Mouse (Mus musculus) G1E (cell line): ENCODE measurements around the gene Siglech. TPM values are rescaled to one million over a fixed set of nuclear protein-coding genes. Genes with fewer than 3 reads are reported as not detected.

ENCODE experiments used
- ATAC-seq: 2 replicates; pipeline ENCODE4 v1.8.0; 2016; ENCODE audit warnings: mild to moderate bottlenecking; ENCODE audit not compliant: insufficient number of reproducible peaks, poor library complexity, low FRiP score, severe bottlenecking; ENCODE audit errors: extremely low read depth
- DNase-seq: peaks from one replicate; pipeline ENCODE4 v3.0.0; 2012; ENCODE audit warnings: low spot score
- H3K27me3 ChIP-seq: 2 replicates; pipeline ENCODE4 v1.6.1; 2012; ENCODE audit warnings: mild to moderate bottlenecking, low read length, inconsistent platforms; ENCODE audit not compliant: insufficient read depth
- H3K36me3 ChIP-seq: replicated peaks from 2 replicates; pipeline ENCODE3; 2012; ENCODE audit warnings: mild to moderate bottlenecking, inconsistent platforms
- H3K4me1 ChIP-seq: 2 replicates; pipeline ENCODE4 v1.6.1; 2012; ENCODE audit warnings: low read depth, low read length, inconsistent platforms, mixed read lengths; ENCODE audit not compliant: insufficient read depth
- H3K4me3 ChIP-seq: 2 replicates; pipeline ENCODE4 v1.5.1; 2012; ENCODE audit warnings: low read depth, mild to moderate bottlenecking, inconsistent platforms, low read length, moderate library complexity, mixed read lengths
- H3K9me3 ChIP-seq: replicated peaks from 2 replicates; pipeline ENCODE4 v1.6.1; 2012; ENCODE audit warnings: inconsistent platforms
- CTCF ChIP-seq: IDR thresholded peaks from 2 replicates; pipeline ENCODE4 v1.5.1; 2012; ENCODE audit warnings: low read depth, low read length, inconsistent platforms, mixed read lengths
- GATA1 ChIP-seq: IDR thresholded peaks from 2 replicates; pipeline ENCODE4 v1.6.1; 2012; ENCODE audit warnings: borderline replicate concordance, low read length, inconsistent platforms, mixed read lengths
- GATA2 ChIP-seq: IDR thresholded peaks from 2 replicates; pipeline ENCODE4 v1.6.1; 2012; ENCODE audit warnings: low read depth, low read length, inconsistent platforms, borderline replicate concordance
- POLR2AphosphoS5 ChIP-seq: IDR thresholded peaks from 2 replicates; pipeline ENCODE4 v1.6.1; 2012; ENCODE audit warnings: low read depth, low read length, inconsistent platforms; ENCODE audit not compliant: insufficient replicate concordance
- TAL1 ChIP-seq: conservative IDR thresholded peaks from 2 replicates; pipeline ENCODE4 v1.6.1; 2012; ENCODE audit warnings: low read depth, low read length, inconsistent platforms, mixed read lengths
- polyA plus RNA-seq: library from polyadenylated mRNA; stranded (reverse); fragments of >175 nt; gene quantifications from 2 replicates; pipeline ENCODE4 v1.2.3, GENCODE M21; 2012
- total RNA-seq, 2 experiments: library from RNA; stranded (forward) in 1 of 2; stranded (reverse) in 1 of 2; fragments of 200-1000 nt in 1 of 2; fragments of >200 nt in 1 of 2; fragmentation: Nextera tagmentation in 1 of 2; gene quantifications; 2 replicates each; pipeline ENCODE4 v1.2.3; 2014 to 2017

Gene Siglech
- total and polyA plus RNA-seq, 3 experiments: 0.16 TPM; not detected in 2

DNA sequence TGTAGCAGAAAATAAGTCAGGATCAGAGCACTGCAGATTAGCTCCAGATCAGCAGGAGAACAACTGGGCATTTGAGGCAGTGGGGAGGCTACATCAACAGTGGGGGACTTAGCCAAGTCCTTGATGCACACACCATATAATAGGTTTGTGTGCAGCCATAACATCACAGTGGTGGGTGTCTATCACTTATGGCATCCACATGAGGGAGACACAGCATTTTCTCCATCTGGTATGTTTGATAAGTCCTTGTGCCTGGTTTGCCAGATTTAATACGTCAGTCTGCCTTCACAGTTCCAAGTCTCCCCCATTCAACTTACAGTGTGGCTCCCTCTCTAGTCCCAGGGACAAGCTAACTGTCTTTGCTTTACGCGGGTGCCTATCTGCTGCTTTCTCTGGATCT is 24.3 kb downstream of the Siglech start:
- H3K36me3 ChIP-seq: peaks cover 18% of the 10 kb centered on the region
- no peak for ATAC-seq
- TF ChIP-seq POLR2AphosphoS5 (no peak), CTCF (no peak), GATA1 (no peak), GATA2 (no peak), TAL1 (no peak)
- H3K4me3 ChIP-seq: no peak overlapping the region
- peaks cover 5% of the 10 kb centered on the region for H3K27me3 ChIP-seq
- H3K9me3 ChIP-seq: no peaks in the 10 kb centered on the region
- no peak for DNase-seq
- H3K4me1 ChIP-seq: peaks cover 32% of the 10 kb centered on the region

DNA sequence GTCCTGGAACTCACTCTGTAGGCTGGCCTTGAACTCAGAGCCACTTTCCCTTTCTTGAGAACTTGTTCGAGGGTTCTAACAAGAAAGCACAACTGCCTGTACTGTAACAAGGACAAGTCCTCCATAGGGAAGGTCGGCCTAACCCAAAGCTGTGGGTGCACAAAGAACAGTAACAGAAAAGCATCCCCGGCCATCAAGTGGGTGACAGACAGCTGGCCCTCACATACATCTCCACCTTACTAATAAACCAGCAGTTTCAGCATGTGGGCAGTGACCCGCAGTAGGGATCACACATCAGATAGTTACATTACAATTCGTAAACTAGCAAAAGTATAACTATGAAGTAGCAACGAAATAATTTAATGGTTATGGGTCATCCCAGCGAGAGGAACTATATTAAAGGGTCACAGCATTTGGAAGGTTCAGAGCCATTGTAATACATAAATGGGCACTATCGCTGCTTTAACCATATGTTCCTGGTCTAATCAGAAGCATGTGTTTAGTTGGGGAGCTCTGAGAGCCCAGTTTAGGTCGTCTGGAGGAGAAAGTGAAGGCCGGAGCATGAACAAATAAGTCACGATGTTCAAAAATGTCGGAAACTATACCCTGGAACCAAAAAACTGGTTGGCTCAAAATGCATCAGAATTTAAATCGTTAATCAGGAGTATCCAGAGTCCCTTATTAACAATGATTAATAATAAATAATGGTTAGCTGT is 25.4 kb downstream of the Siglech start:
- H3K4me1 ChIP-seq: peaks cover 32% of the 10 kb centered on the region
- peak overlapping the region; percentile 94 for H3K4me3 ChIP-seq
- ATAC-seq: no peak
- TF ChIP-seq TAL1: no peak
- TF ChIP-seq POLR2AphosphoS5: no peak
- TF ChIP-seq GATA2: no peak
- TF ChIP-seq GATA1: no peak
- TF ChIP-seq CTCF: no peak
- no peak for DNase-seq
- no peaks in the 10 kb centered on the region for H3K9me3 ChIP-seq
- H3K36me3 ChIP-seq: peaks cover 28% of the 10 kb centered on the region
- peaks cover 4% of the 10 kb centered on the region for H3K27me3 ChIP-seq

DNA sequence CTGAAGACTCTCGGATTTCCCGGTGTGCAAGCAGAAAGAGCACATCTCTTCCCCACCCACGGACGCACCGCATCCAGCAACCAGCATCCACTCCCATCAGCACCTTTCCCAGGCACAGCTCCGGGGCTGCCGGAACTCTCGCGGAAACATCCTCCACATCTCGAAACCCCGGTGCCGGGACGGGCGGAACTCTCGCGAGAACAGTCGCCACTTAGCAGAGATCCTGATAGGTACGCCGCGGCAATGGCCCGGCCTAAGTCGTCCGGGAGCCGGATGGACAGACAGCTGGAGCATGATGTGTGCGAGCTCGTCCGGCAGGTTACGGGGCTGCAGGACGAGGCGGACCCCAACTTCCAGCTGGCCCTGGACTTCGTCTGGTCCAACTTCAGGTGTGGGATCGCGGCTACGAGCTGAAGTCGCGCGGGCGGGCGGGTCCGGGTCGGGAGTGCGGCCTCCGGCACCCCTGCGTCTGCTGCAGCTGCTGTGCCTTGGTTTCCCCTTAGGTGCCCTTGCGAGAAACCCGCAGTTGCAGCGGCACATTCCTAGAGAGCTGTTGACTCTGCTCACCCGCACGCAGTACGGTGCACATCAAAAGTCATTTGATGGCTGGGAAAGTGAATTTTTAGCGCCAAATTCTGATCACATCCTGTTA is 26.1 kb downstream of the Siglech start, which contains the start of gene Tubgcp5:
Gene Tubgcp5, plus strand, starts transcription at position 203 of the 652 bp plus-strand sequence.
- no peaks in the 10 kb centered on the region for H3K27me3 ChIP-seq
- ATAC-seq (peak; percentile 99), DNase-seq (peak; percentile 99)
- peak within 1 kb of the TSS; percentile 94 for H3K4me3 ChIP-seq
- H3K36me3 ChIP-seq: peaks cover 34% of the 10 kb centered on the region
- peaks cover 32% of the 10 kb centered on the region for H3K4me1 ChIP-seq
- H3K9me3 ChIP-seq: no peaks in the 10 kb centered on the region
- no peak for TF ChIP-seq POLR2AphosphoS5
- TF ChIP-seq GATA2: no peak
- TF ChIP-seq CTCF: no peak
- TF ChIP-seq TAL1: no peak
- TF ChIP-seq GATA1: no peak

DNA sequence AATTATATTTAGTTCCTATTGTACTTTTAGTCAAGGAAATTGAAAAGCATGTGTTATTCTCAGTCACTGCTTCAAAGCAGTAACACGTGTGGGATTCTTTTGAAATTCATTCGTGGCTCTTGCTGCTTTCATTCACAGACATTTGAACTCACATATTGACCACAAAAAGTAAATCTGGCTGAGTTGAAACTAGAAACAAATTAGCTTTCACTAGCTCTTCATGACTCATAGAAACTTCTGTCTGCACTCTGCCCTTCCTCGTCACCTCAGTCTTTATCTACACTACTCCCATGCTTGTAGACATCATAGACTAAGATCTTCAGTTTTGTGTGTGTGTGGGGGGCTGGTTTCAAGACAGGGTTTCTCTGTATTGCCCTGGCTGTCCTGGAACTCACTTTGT is 32.0 kb downstream of the Siglech start:
- H3K36me3 ChIP-seq: peaks cover 86% of the 10 kb centered on the region
- no peaks in the 10 kb centered on the region for H3K9me3 ChIP-seq
- H3K27me3 ChIP-seq: no peaks in the 10 kb centered on the region
- H3K4me1 ChIP-seq: peaks cover 15% of the 10 kb centered on the region
- ATAC-seq: no peak
- DNase-seq: no peak
- H3K4me3 ChIP-seq: no peak overlapping the region
- TF ChIP-seq CTCF (no peak), GATA2 (no peak), POLR2AphosphoS5 (no peak), GATA1 (no peak)

- ATAC-seq (peak; percentile 79), DNase-seq (peak; percentile 13)
- Histone ChIP-seq H3K4me3 (no peak overlapping the region), H3K4me1 (peaks cover 20% of the 10 kb centered on the region), H3K36me3 (peaks cover 83% of the 10 kb centered on the region), H3K27me3 (no peaks in the 10 kb centered on the region), H3K9me3 (no peaks in the 10 kb centered on the region)
- TF ChIP-seq GATA1 (no peak), TAL1 (no peak)
Observed at GRCm38 (mm10) chr7:55809967-55810366, 42.0 kb downstream of the Siglech start.

- no peak for DNase-seq
- H3K9me3 ChIP-seq: no peaks in the 10 kb centered on the region
- no peak overlapping the region for H3K4me3 ChIP-seq
- no peak for ATAC-seq
- H3K4me1 ChIP-seq: peaks cover 6% of the 10 kb centered on the region
- peaks cover 91% of the 10 kb centered on the region for H3K36me3 ChIP-seq
- no peaks in the 10 kb centered on the region for H3K27me3 ChIP-seq
- TF ChIP-seq CTCF (no peak), POLR2AphosphoS5 (no peak), GATA1 (no peak), GATA2 (no peak), TAL1 (no peak)
Observed at GRCm38 (mm10) chr7:55824468-55824867, 56.5 kb downstream of the Siglech start.
